Mouse (Mus musculus) heart, postnatal 0 days (tissue): ENCODE results near the gene Cep57l1.

Experiments used
- CTCF ChIP-seq: IDR thresholded peaks from 2 replicates; pipeline ENCODE4 v1.5.1; 2016; ENCODE audit warnings: antibody characterized with exemption, control low read depth, low read depth
- EP300 ChIP-seq: IDR thresholded peaks from 2 replicates; pipeline ENCODE4 v1.6.1; 2016; ENCODE audit warnings: antibody characterized with exemption, low read depth

- TF ChIP-seq EP300: no peak
- no peak for TF ChIP-seq CTCF
These were observed 133.7 kb downstream of the Cep57l1 start for GRCm38 (mm10) chr10:41675842-41676571.
